Mouse (Mus musculus) lung, embryonic 16.5 days (tissue): ENCODE results near the gene Kif27. TPM values are rescaled to one million over a fixed set of nuclear protein-coding genes. Genes with fewer than 3 reads are reported as not detected.
A peak's percentile ranks its signal among the peaks of the same experiment; 100 is the strongest.

Experiments
- ATAC-seq: fragments of 200-750 bp; cut with Nextera tagmentation; 2 replicates; pipeline ENCODE4 v1.8.0; 2017; ENCODE audit warnings: low read depth, mild to moderate bottlenecking, moderate library complexity
- H3K27ac ChIP-seq: fragments of 300-500 bp; sonication (generic); 2 replicates; pipeline ENCODE4 v1.5.1; 2014; ENCODE audit warnings: mild to moderate bottlenecking, control low read depth, low read length
- H3K27me3 ChIP-seq: fragments of 300-500 bp; sonication (generic); 2 replicates; pipeline ENCODE4 v1.6.1; 2014; ENCODE audit warnings: low read depth, low read length, mixed read lengths; ENCODE audit not compliant: control insufficient read depth, insufficient read depth
- H3K36me3 ChIP-seq: fragments of 300-500 bp; sonication (generic); 2 replicates; pipeline ENCODE4 v1.6.1; 2014; ENCODE audit warnings: low read length; ENCODE audit not compliant: control insufficient read depth, insufficient read depth
- H3K4me1 ChIP-seq: fragments of 300-500 bp; sonication (generic); replicated peaks from 2 replicates; pipeline ENCODE4 v1.6.1; 2014; ENCODE audit warnings: low read length, mixed read lengths; ENCODE audit not compliant: control insufficient read depth, insufficient read depth
- H3K4me2 ChIP-seq: fragments of 300-500 bp; sonication (generic); 2 replicates; pipeline ENCODE4 v1.6.1; 2014; ENCODE audit warnings: low read depth, low read length, control low read depth
- H3K4me3 ChIP-seq: fragments of 300-500 bp; sonication (generic); 2 replicates; pipeline ENCODE4 v1.5.1; 2014; ENCODE audit warnings: mild to moderate bottlenecking, low read length, control low read depth
- H3K9ac ChIP-seq: fragments of 300-500 bp; sonication (generic); 2 replicates; pipeline ENCODE4 v1.6.1; 2014; ENCODE audit warnings: low read length, control low read depth
- H3K9me3 ChIP-seq: fragments of 300-500 bp; sonication (generic); 2 replicates; pipeline ENCODE4 v1.6.1; 2016; ENCODE audit warnings: low read length; ENCODE audit not compliant: control insufficient read depth
- WGBS: fragments of 180-500 bp; shearing (Covaris S2); extraction: QIAGEN DNeasy Blood & Tissue Kit; methylation state at CpG from one replicate; pipeline ENCODE4 v1.1.7; 2014; 5-methylcytosine and 5-hydroxymethylcytosine counted together
- polyA plus RNA-seq: library from polyadenylated mRNA; unstranded; fragments of >200 nt; fragmentation: Nextera tagmentation; extraction: Ambion mirVana; gene quantifications from 2 replicates; pipeline ENCODE4 v1.2.1, GENCODE M21; 2015

Gene Kif27
- polyA plus RNA-seq, 1 experiment from 2014 or later, result 1.4 TPM

- ATAC-seq, result no peak
- 20% methylated on average over 8 of the region's 9 CpGs for WGBS
- H3K27ac ChIP-seq, result no peak overlapping the region
These were observed 83.8 kb downstream of the Kif27 start for GRCm38 (mm10) chr13:58275076-58275475.

GRCm38 (mm10) chr13:58274259-58274991 is 84.5 kb downstream of the Kif27 start:
- no peaks in the 10 kb centered on the region for H3K9me3 ChIP-seq
- H3K27me3 ChIP-seq, result peaks cover 6% of the 10 kb centered on the region
- peak overlapping the region; percentile 92 for H3K4me2 ChIP-seq
- ATAC-seq, result peak; percentile 86
- under 1% methylated on average over 83 of the region's 84 CpGs for WGBS
- H3K4me1 ChIP-seq, result peaks cover 9% of the 10 kb centered on the region
- H3K9ac ChIP-seq, result peak overlapping the region; percentile 87
- peak overlapping the region; percentile 57 for H3K27ac ChIP-seq
- H3K4me3 ChIP-seq, result peak overlapping the region; percentile 87
- H3K36me3 ChIP-seq, result no peaks in the 10 kb centered on the region

More at GRCm38 (mm10) chr13:58275076-58275475, 83.8 kb downstream of the Kif27 start:
- Histone ChIP-seq H3K4me2 (peak overlapping the region; percentile 92), H3K36me3 (no peaks in the 10 kb centered on the region), H3K9ac (peak overlapping the region; percentile 87), H3K27me3 (peaks cover 6% of the 10 kb centered on the region), H3K4me1 (peaks cover 9% of the 10 kb centered on the region), H3K9me3 (no peaks in the 10 kb centered on the region), H3K4me3 (peak overlapping the region; percentile 87)

DNA sequence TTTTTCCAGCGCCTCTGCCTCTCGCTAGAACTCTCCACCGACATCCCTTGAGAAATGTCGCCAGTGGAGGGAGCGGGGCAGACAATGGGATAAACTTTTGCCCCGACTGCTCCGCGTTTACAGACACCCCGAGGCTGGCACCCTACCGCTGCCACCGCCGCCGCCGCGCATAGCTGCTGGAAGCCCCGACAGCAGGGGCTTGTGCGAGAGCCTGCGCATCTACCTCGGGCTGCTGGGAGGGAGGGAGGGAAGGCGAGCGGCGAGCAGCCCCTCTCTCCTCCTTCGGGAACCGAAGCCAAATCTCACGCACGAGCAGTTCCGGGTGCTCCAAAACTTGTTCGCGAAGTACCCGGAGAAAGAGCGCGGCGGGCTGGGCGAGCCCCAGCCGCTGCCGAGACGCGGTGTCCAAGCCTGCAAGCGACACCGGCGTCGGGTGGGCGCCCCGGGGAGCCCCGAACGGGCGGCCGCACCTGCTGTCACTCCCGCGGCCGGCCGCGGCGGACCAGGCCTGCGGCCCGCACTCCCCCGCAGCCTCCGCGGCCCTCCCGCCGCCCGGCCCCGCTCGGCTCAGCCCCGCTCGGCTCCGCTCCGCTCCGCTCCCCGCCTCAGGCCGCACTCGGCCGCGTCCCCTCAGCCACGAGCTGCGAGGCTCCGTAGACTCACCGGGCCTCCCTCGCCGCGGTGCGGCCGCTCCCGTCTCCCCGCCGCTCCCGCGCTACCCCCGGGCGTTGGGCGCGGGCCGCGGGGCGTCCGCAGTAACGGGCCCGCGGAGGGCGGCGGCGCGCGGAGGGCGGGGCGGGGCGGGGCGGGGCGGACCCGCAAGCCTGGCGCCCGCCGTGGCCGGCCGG is 85.3 kb downstream of the Kif27 start:
- peak; percentile 65 for ATAC-seq
- WGBS, result under 1% methylated on average over 62 of the region's 115 CpGs

DNA sequence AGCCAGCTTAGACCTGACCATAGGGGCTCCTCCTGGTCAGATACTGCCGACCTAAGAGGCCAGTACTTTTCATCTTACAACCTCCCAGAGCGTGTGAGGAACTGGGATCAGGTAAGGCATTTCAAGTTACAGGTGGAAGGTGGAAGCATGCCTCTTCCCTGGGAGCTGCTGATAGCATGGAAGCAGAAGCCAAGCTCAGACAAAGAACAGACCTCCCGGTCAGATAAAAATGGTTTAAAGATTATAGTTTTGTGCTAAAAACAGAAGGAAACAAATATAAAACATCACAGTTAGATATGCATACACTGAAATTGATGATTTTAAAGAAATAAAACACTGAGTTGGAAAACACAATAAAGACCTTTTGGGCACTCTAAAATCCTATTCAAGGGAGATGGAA is 92.1 kb downstream of the Kif27 start:
- Histone ChIP-seq H3K4me3 (no peak overlapping the region), H3K4me2 (no peak overlapping the region), H3K27me3 (no peaks in the 10 kb centered on the region; the same call in 1 of the 2 replicates), H3K9me3 (no peaks in the 10 kb centered on the region), H3K4me1 (no peaks in the 10 kb centered on the region), H3K36me3 (peaks cover 3% of the 10 kb centered on the region; the same call in 1 of the 2 replicates), H3K9ac (no peak overlapping the region), H3K27ac (no peak overlapping the region)
- ATAC-seq, result no peak
- 66% methylated on average over 3 of the region's 3 CpGs for WGBS

More for the DNA sequence above, 85.3 kb downstream of the Kif27 start:
- Histone ChIP-seq H3K9ac (peak overlapping the region; percentile 87), H3K36me3 (no peaks in the 10 kb centered on the region), H3K27me3 (peaks cover 6% of the 10 kb centered on the region), H3K27ac (peak overlapping the region; percentile 57), H3K4me1 (peaks cover 9% of the 10 kb centered on the region), H3K4me2 (peak overlapping the region; percentile 92), H3K4me3 (peak overlapping the region; percentile 87), H3K9me3 (no peaks in the 10 kb centered on the region)

DNA sequence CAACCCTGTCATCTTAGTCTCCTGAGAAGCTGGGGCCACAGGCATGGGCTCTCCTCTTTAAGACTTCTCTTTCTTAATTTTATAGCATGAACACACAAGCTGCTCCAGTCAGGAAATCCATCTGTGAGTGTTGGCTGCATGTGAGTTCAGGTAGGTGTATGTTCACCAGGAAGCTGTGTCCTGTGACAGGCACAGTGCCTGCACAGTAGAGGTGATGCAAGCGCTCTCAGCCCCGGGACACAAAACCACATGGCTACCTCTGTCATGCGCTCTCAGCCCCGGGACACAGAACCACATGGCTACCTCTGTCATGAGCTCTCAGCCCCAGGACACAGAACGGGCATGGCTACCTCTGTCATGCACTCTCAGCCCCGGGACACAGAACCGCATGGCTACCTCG is 95.4 kb downstream of the Kif27 start:
- no peak overlapping the region for H3K4me3 ChIP-seq
- H3K27ac ChIP-seq, result no peak overlapping the region
- H3K27me3 ChIP-seq, result no peaks in the 10 kb centered on the region
- H3K9ac ChIP-seq, result no peak overlapping the region
- H3K4me2 ChIP-seq, result no peak overlapping the region
- no peak for ATAC-seq
- no peaks in the 10 kb centered on the region for H3K4me1 ChIP-seq
- H3K36me3 ChIP-seq, result peaks cover 3% of the 10 kb centered on the region; the same call in 1 of the 2 replicates
- H3K9me3 ChIP-seq, result no peaks in the 10 kb centered on the region
- WGBS, result 83% methylated on average over 8 of the region's 8 CpGs

DNA sequence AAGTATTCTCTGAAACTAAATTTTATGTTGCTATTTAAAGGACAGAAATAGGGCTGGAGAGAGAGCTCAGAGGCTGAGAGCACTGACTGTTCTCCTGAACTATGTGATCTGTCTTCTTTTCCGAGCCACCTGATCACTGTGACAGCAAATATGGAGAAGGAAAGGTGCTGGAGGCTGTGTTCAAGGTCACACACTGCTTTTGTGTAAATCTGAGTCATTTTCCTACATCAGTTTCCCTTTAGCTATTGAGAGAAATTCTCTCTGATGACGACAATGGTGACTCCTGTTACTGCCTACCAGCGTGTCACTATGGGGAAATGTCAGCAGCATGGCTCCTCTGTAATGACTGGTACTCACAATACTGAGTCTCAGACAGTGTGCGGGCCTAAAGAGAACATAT is 97.2 kb downstream of the Kif27 start:
- ATAC-seq, result no peak
- H3K9me3 ChIP-seq, result no peaks in the 10 kb centered on the region
- no peaks in the 10 kb centered on the region for H3K27me3 ChIP-seq
- no peak overlapping the region for H3K4me3 ChIP-seq
- H3K36me3 ChIP-seq, result peaks cover 3% of the 10 kb centered on the region; the same call in 1 of the 2 replicates
- WGBS, result 78% methylated on average over 4 of the region's 4 CpGs
- no peak overlapping the region for H3K4me2 ChIP-seq
- no peak overlapping the region for H3K27ac ChIP-seq
- H3K4me1 ChIP-seq, result no peaks in the 10 kb centered on the region
- no peak overlapping the region for H3K9ac ChIP-seq

DNA sequence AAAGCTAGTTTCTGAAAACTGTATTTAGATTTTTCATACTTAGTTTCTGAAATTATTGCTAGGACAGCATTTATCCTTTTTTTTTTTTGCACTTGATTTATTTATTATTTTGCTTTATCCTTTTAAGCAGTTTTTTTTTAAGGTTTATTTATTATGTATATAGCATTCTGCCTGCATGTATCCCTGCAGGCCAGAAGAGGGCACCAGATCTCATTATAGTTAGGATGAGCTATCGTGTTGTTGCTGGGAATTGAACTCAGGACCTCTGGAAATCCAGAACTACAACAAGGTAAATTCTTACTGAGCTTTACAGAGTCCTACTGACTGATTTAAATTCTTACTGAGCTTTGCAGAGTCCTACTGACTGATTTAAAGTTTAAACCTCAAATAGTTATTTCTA is 105.7 kb downstream of the Kif27 start:
- Histone ChIP-seq H3K27ac (no peak overlapping the region), H3K4me3 (no peak overlapping the region), H3K4me1 (no peaks in the 10 kb centered on the region), H3K27me3 (no peaks in the 10 kb centered on the region), H3K9ac (no peak overlapping the region), H3K36me3 (peaks cover 2% of the 10 kb centered on the region; the same call in 1 of the 2 replicates), H3K4me2 (no peak overlapping the region), H3K9me3 (no peaks in the 10 kb centered on the region)
- ATAC-seq, result no peak
- WGBS, result 86% methylated on average over 1 of the region's 1 CpGs

DNA sequence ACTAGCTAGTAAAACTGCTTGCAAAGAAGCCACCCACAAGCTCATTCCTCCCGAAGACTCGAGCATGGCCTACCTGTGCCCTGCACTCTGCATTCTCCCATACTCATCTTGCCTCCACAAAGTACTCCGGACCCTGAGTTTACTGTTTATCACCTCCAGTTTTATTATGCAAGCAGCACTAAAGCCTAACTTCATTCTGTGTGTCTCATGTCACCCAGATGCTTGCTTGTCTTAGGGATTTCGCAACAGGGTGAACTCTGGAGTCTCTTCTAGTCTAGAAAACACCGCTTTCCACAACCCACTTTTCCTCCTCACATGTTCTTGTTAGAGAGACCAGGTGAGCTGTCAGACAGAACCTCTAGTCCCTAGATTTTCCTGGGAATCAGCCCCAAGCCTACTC is 110.0 kb downstream of the Kif27 start:
- Histone ChIP-seq H3K4me2 (no peak overlapping the region), H3K27me3 (no peaks in the 10 kb centered on the region), H3K9me3 (no peaks in the 10 kb centered on the region), H3K4me3 (no peak overlapping the region), H3K27ac (no peak overlapping the region), H3K36me3 (0 out of 2 replicates have a peak, but pooled peaks cover 2% of the 10 kb centered on the region), H3K4me1 (no peaks in the 10 kb centered on the region), H3K9ac (no peak overlapping the region)
- ATAC-seq, result no peak
- 87% methylated on average over 5 of the region's 5 CpGs for WGBS
